Mouse (Mus musculus): ENCODE measurements around the gene Lmf1.

Gene Lmf1

DNA sequence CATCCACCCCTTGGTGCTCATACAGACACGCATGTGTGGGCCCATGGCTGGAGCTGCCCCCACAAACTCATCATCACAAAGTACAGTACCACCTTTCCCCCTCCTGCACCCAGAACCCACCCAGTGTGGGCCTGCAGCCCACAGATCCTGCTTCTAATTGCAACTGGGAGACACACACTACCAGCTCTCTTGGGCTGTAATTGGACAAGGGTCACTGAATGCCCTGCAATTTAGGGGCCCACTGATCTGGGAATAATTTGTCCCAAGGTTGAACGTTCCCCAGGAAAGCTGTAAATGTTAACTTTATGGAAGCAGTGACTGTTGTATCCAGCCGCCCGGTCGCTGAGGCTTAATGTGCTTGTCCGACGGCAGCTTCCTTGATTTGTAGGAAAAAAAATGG lies 59.1 kb downstream of the Lmf1 start:
- no peak for DNase-seq (ENCODE audit: extremely low spot score, low read depth, low spot score)

DNA sequence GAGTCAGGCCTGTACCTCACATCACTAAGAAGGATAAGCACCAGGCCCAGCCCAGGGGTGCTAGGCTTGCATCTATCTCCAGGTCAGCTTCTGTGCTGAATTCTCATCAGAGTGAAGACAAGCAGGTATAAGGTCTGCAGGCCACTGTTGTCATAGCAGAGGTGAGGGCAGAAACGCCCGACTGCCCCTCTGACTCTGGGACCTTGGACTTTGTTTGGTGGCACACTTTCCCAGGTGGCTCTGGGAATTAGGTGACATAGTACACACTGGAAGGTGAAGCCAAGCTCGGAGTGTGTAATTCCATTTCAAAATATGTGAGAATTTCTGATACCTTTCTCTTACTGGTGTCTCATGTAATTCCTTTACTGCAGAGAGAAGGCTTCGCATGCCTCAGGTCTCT lies 59.6 kb downstream of the Lmf1 start:
- DNase-seq (ENCODE audit: extremely low spot score, low read depth, low spot score), result no peak

DNA sequence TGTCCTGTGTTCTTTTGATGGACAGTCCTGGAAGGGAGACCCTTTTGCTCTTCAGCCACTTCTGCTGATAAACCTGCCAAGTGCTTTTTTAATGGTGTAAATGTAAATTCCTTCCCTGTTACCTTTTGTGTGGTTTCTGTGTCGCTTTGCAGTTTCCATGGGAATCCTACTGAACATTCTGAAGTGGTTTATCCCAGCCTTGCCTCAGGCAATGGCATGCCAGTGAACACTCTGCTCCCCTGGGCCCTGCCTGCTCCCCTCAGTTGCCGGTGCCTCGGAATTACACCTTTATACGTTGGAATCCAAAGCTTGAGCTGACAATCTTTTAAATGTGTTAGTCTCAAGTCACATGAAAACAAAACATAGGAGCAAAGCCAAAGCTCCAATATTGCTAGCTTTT lies 62.1 kb downstream of the Lmf1 start:
- DNase-seq (ENCODE audit: extremely low spot score, low read depth, low spot score), result no peak

DNA sequence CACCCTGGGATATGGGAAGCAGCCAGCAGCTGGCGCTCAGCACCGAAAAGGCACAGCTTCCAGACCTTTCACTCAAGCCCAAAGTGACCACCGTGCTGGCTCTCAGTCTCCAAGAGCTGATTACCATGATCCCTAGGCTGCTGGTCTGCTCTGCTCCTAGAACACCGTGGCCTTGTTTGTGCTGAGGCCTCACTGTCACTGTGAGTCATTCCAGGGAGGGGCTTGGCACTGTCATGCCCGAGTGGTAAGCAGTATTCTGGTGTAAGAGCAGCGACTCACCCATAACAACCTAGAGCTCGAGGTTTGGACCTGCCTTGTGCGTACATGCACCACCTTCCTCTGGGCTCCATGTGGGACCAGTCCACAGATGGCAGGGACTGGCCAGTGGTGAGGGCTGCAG lies 63.1 kb downstream of the Lmf1 start:
- no peak for DNase-seq (ENCODE audit: extremely low spot score, low read depth, low spot score)

DNA sequence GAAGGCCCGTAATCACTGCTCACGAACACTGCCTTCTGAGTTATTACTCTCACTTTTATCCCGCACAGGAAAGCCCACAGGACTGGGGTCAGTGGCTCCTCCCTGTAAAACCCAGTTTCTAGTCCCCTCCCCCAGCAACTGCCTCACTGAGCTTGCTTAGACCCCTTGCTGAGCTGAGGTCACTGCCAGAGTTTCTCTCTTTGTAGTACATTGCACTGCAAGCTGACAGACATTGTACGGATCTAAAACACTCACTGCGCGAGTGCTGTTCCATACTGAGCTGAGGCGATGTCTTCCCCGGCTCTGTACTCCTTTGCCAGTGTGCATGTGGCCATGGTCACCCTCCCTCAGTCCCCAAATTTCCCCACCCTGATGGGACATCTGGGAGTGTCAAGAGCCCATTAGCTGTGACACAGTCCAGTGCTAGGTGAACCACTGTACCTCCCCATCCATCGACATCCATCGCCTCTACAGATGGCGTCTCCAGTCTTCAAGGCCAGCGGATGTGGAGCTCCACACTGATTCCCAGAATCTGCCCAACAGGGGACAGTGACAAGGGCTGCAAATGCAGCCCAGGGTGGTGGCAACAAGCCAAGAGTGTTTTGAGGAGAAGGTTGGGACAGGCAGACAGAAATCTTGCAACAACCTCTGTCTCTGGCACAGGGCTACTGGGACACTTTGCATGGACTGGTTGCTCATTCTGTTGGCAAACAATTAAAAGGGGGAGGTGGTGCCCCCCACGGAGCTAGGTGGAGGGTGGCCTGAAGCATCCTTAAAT lies 64.8 kb downstream of the Lmf1 start:
- no peak for DNase-seq (ENCODE audit: extremely low spot score, low read depth, low spot score)

DNA sequence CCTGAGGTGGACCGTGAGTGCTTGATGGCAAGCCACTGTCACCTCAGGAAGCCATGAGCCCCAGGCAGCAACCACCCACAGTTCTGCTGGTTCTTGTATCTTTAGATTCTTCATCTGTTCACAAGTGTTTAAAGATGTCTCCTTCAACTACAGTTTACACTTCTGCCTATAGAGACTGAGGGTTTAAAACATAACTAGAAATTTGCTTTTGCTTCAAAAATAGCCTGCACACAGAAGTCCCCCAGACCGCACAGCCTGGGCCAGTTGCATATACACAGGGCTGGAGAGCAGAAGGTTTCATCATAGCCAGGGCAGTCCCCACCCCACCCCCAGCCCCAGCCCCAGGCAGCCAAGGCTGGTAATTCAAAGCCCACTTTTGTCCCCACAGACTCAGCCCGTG lies 65.9 kb downstream of the Lmf1 start:
- no peak for DNase-seq (ENCODE audit: extremely low spot score, low read depth, low spot score)

DNA sequence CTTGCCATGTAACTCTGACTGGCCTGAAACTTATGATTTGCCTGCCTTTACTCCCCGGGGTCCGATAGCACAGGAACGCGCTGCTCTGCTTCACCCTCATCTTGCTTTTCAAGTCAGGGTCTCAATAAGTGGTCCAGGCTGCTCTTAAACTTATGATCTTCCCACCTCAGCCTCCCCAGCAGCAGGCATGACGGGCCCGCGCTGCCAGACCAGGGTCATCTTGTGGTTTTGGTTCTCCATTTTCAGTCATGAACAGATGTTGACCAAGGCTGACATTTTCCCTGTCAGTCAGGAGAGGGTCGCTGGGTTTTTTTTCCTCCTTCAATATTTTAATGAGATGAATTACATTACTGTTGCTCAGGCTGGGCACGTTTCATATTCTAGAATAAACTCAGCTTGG lies 66.8 kb downstream of the Lmf1 start:
- no peak for DNase-seq (ENCODE audit: extremely low spot score, low read depth, low spot score)

DNA sequence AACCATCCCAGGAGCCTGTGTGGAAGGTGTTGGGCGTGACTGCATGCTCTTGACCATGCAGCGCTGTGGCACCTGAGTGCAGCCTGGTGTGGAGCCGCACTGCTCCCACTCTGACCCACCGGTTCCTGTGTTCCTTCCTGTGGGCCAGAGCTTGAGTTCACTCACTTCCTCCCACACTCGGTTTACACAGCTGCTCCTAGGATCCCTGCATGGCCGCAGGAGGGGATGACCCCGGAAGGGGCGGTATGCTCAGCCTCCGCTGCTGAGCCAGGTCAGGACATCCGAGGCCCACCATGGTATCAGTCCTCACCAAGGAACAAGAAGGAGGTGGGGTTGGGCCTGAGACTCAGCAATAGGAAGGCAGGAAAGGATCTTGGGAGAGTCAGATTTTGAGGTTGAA lies 69.0 kb downstream of the Lmf1 start:
- no peak for DNase-seq (ENCODE audit: extremely low spot score, low read depth, low spot score)

DNA sequence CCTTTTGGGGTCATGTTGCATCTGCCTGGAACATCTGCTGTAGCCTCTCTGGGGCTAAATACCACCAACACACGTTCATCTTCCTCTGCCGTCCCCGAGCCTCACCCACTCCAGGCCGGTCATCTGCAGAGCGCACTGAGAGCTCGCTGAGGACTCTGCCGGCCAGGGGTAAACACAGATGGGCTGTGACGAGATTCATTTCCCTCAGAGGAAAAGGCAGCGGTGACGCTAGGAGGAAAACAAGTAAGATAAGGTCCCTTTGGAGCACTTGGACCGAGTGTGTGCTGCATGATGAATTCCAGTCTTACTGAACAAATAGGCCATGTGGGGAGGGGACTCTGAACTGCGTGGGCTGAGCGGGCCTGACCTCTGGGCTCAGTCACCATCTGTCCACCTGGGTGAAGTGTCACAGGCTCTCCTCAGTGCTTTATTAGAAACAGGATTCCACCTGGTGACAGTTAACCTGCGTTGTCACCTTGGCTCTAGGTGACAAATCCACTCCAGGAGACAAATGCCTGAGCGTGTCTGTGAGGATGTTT lies 69.9 kb downstream of the Lmf1 start:
- no peak for DNase-seq (ENCODE audit: extremely low spot score, low read depth, low spot score)

DNA sequence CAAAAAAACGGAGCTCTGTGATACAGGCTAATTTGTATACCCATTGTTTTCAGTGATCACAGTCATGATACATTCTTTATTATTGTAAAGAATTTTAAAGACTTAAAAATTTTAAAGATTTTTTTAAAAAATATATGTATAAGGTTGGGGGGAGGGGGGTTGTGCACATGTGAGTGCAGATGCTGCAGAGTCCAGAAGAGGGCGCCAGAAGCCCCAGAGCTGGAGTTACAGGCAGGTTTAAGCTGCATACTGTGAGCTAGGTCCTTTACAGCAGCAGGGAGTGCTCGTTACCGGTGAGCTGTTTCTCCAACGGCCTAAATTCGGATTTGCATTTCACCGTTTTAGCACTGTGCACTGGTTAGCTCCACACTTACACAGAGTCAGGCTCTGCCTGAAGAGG lies 71.8 kb downstream of the Lmf1 start:
- DNase-seq (ENCODE audit: extremely low spot score, low read depth, low spot score), result no peak

DNA sequence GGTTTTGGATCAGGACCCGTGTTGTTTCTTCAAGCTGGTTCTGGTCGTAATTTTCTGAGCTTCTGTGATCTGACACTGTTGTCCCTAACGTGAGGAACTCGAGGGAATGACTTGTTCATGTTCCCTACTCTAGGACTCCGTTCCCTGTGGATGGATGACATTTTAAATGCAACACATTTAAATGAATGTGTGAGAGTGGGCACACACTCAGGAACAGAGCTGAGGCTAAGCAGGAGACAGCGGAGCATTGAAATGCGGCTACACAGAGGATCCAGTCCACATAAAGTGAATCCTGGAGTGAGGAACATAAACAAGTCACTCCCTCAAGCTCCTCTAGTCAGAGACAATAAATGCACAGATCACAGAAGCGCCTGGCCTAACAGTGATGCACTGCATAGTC lies 73.4 kb downstream of the Lmf1 start:
- no peak for DNase-seq (ENCODE audit: extremely low spot score, low read depth, low spot score)

DNA sequence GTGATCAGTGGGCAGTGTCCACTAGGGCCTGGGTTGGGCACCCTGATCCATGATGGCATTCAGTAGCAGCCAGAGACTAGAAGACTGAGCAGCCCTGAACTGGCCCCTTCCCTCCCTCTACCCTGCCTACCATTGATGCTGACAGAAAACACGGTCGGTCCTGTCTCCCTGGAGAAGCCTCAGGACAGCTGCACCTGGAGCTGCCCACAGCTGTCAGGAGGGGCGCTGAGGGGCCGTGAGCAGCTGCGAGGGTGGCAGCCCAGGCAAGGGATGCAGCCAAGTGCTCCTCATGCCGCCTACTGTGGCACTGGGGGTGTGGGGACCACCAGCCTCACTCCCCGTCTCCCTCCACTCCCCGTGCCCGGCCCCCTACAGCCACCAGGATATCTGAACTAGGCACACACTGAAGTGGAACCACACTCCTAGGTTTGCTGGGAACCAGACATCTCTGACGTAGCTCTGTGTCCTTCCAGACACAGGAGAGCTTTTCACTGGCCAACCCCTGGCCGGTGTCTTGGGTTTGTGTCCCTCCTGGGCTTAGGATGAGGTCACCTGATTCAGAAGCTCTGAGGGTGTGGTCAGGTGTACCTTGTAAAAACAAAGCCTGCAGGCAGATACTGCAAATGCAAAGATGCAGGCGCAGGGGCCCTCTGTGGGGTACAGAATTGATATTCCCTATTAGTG lies 77.4 kb downstream of the Lmf1 start:
- DNase-seq (ENCODE audit: extremely low spot score, low read depth, low spot score), result no peak

DNA sequence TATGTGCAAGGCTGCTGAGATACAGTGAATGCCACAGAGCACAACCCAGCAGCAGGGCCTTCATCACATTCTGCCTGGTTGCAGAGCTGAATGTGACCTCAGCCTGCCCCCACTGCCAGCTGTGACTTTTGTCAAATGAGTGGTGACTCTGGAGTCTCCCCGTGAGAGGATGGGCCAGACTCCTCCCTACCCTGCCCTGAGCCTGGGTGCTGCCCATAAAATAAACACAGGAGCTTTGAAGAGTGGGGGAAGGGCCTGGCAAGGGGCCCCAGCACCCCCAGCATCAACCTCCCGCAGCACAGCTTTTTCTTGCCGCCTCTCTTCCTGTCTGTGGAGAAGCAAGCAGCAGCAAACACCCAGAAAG lies 77.9 kb downstream of the Lmf1 start:
- no peak for DNase-seq (ENCODE audit: extremely low spot score, low read depth, low spot score)

DNA sequence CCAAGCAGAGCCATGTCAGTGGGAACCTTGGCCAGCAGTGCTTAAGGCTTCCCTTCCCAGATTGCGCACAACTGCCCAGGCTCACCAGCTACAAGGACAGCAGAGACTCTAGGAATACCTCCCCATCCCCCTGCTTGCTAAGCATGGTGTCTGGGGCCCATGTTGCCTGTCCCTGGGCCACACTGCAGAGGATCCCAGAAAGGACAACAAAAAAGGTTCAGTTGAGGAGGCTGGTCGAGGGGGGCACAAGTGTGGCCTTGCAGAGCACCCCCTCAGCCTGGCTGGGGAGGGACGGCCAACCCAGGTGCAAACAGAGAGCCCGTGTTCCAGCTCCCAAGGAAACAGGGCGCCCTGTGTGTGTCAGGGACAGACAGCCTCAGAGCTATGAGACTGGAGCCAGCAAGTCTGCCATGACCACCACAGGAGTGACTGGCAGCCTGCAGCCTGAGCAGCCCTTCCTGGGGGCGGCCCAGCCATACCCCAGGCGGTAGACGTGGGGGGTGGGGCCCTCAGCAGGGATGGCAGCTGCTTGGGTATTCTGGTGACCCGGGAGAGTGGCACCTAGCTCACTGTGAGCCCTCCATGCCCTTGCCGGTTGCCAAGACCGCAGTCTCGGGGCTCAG lies 84.4 kb downstream of the Lmf1 start:
- no peak for DNase-seq (ENCODE audit: extremely low spot score, low read depth, low spot score)

DNA sequence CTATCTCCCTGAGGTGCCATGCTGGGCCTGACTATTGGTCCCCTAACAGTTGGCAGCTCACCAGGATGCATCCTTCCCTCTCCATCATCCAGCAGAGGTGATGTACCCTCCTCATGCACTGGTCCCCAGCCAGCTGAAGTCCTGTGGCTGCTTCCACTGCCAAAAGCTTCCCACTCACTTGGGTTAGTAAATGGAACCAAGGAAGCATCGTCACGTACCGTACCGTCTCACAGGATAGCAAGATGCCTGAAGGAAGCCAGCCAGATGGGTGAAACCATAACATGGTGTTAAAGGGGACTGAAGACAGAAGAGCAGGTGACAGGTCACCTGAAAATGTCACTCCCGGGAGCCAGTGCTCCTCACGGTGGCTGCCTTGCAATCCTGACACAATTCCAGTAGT lies 86.6 kb downstream of the Lmf1 start:
- no peak for DNase-seq (ENCODE audit: extremely low spot score, low read depth, low spot score)

DNA sequence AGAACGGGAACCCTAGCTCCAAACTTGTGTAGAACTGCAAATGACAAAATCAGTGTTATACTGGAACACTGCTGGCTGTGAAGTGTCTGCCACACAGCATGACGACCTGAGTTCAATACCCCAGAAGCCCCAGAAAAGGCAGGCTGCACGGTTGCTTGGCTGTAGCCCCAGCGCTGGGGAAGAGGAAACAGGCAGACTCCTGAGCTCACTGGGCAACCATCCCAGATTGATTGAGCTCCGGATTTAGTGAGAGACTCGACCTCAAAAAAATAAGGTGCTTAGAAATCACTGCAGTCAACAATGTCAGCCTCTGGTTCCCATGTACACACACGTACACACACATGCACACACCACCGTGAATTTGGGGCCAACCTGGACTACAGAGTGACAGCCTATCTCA lies 87.0 kb downstream of the Lmf1 start:
- no peak for DNase-seq (ENCODE audit: extremely low spot score, low read depth, low spot score)

DNA sequence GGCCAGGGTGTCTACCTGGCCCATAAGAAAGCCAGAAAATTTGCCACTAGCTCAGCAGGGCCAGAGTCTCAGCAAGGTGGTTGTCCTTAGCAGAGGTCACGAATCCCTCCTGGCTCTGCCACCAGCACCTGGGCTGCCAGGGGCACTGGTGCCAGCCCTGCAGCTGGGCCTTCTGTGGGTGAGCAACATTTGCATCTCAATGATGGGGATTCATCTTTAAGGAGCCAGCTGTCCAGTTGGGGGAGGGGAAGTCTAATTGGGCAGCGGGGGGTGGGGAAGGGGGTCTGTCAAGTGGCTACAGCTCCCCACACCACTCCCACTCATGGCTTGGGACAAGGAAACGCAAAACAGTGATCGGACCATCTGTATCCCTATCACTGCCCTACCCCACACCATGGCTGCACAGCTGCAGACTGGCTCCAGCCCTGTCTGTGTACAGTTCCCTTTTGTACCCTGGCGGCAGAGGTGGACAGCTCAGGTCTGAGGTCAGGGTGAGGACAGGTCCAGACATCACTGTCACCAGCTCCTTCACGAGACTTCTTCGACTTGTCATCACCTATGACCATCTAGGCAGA lies 89.7 kb downstream of the Lmf1 start:
- DNase-seq (ENCODE audit: extremely low spot score, low read depth, low spot score), result no peak

DNA sequence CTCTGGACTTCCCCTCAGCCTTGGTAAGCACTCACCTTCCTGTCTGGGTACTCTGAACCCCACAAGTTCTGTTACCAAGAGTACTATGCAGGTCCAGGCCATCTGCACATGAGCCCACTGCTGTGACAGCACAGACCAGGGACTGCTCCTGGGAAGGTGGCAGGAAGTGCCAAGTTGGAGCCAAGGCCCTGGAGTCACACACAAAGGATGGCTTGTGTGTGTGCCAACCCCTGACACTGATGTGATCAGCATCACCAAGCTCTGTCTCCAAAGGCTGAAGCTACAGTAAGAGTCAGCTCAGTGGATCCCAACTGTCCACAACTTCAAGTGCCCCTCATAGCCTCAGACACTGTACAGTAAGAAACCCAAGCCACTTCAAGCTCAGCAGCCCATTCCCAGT lies 94.1 kb downstream of the Lmf1 start:
- DNase-seq (ENCODE audit: extremely low spot score, low read depth, low spot score), result no peak

DNA sequence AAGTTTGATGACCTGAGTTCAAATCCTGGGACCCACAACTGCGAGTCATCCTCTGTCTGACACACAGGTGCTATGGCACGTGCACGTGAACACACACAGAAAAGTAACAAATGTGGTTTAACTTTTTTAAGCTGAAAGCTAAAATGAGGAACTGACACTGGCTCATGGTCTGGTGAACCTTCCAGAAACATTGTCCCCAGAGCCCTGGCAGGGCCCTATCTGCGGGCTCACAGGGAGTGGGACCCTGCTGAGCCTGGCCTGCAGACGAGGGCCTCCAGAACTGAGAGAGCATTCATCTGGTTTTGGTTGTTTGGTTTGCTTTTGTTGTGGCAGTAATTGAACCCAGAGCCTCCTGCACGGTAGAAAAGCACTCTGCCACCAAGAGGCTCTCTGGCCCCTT lies 99.1 kb downstream of the Lmf1 start:
- DNase-seq (ENCODE audit: extremely low spot score, low read depth, low spot score), result no peak

DNA sequence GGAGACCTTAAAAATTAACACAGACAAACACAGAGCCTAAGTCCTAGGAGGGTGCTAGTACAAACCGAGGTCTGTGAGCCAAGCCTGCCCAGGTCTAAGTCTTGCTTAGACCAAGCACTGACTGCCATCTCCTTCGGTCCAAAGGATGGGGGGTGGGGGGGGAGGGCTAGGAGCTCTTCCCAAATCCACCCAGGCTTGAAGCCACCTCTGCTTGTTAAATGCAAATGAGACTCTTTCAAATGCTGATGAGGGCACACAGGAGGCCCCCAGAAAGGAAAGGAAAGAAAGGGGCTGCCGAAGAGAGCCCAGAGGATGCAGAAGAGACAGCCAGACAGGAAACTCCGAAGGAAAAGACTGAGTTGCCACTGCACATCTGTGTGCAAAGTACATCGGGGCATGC lies 100.9 kb downstream of the Lmf1 start:
- no peak for DNase-seq (ENCODE audit: extremely low spot score, low read depth, low spot score)

DNA sequence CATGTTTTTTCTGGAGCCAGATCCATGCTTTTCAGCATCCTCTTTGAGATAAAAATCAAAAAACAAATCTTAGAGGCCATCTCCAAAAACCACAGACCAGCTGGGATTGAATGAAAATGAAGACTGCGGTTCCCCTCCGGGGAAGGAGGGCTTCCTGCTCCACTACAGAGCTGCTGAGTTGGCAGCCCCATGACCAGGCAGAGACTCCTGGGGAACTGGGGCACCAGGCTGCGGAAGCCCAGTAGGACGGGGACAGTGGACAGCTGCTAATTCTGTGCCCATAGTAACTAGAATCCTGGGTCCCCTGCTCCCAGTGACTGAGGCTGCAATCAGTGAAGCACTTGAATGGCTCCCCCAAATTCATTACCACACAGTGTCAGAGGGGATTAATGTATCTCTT lies 102.8 kb downstream of the Lmf1 start:
- DNase-seq (ENCODE audit: extremely low spot score, low read depth, low spot score), result no peak

DNA sequence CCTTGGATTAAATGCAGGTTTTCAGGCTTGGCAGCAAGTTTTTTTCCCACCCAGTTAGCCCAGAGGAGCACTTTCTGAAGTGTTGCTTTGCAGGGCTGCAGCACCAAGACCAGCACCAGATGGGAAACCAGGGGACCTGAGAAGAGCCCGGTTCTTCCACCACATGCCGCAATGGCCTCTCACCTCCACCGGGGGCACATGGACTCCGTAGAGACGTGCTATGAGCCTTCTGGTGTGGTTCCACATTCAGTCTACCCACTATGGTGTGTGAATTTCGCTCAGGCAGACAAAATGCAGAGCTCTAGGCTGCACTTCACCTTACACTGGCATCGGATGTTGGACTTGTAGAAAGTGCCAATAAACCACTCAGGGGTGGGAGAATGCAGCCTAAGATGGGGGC lies 107.4 kb downstream of the Lmf1 start:
- DNase-seq (ENCODE audit: extremely low spot score, low read depth, low spot score), result no peak

All from hindlimb bud, embryonic 11.5 days (tissue).